Mouse (Mus musculus) heart, embryonic 12.5 days (tissue): Measurements from ENCODE around the gene Zfp654. TPM values are rescaled to one million over a fixed set of nuclear protein-coding genes. Genes with fewer than 3 reads are reported as not detected.

Experiments
- ATAC-seq: fragments of 200-750 bp; cut with Nextera tagmentation; 2 replicates; pipeline ENCODE4 v1.8.0; 2017; ENCODE audit warnings: moderate TSS enrichment, moderate library complexity; ENCODE audit not compliant: insufficient number of reproducible peaks, low FRiP score
- H3K27ac ChIP-seq: fragments of 300-500 bp; sonication (generic); 2 replicates; pipeline ENCODE4 v1.5.1; 2016; ENCODE audit warnings: mild to moderate bottlenecking, moderate library complexity; ENCODE audit not compliant: poor library complexity, severe bottlenecking
- H3K27me3 ChIP-seq: fragments of 300-500 bp; sonication (generic); replicated peaks from 2 replicates; pipeline ENCODE4 v1.6.1; 2016; ENCODE audit warnings: mild to moderate bottlenecking, moderate library complexity
- H3K36me3 ChIP-seq: fragments of 300-500 bp; sonication (generic); 2 replicates; pipeline ENCODE4 v1.6.1; 2016; ENCODE audit warnings: mild to moderate bottlenecking, moderate library complexity
- H3K4me1 ChIP-seq: fragments of 300-500 bp; sonication (generic); replicated peaks from 2 replicates; pipeline ENCODE4 v1.6.1; 2016; ENCODE audit warnings: mild to moderate bottlenecking
- H3K4me2 ChIP-seq: fragments of 300-500 bp; sonication (generic); 2 replicates; pipeline ENCODE4 v1.6.1; 2016; ENCODE audit warnings: mild to moderate bottlenecking, moderate library complexity
- H3K4me3 ChIP-seq: fragments of 300-500 bp; sonication (generic); 2 replicates; pipeline ENCODE4 v1.5.1; 2016; ENCODE audit warnings: mild to moderate bottlenecking
- H3K9ac ChIP-seq: fragments of 300-500 bp; sonication (generic); 2 replicates; pipeline ENCODE4 v1.6.1; 2016; ENCODE audit warnings: mild to moderate bottlenecking, moderate library complexity
- H3K9me3 ChIP-seq: fragments of 300-500 bp; sonication (generic); replicated peaks from 2 replicates; pipeline ENCODE4 v1.6.1; 2016; ENCODE audit warnings: mild to moderate bottlenecking, moderate library complexity
- WGBS: fragments of 180-500 bp; shearing (Covaris S2); methylation state at CpG from one replicate; pipeline ENCODE4 v1.1.7; 2016; 5-methylcytosine and 5-hydroxymethylcytosine counted together
- polyA plus RNA-seq: library from polyadenylated mRNA; unstranded; fragments of >200 nt; fragmentation: Nextera tagmentation; extraction: Ambion mirVana; gene quantifications from 2 replicates; pipeline ENCODE4 v1.2.1, GENCODE M21; 2016

The Zfp654 gene
- polyA plus RNA-seq, 1 experiment from 2014 or later, result 10.0 TPM

GRCm38 (mm10) chr16:64759245-64759626, 92.2 kb downstream of the Zfp654 start:
- no peak for ATAC-seq
- H3K27me3 ChIP-seq, result no peaks in the 10 kb centered on the region
- 81% methylated on average over 1 of the region's 1 CpGs for WGBS
- H3K4me1 ChIP-seq, result peaks cover 15% of the 10 kb centered on the region
- H3K9ac ChIP-seq, result no peak overlapping the region
- no peak overlapping the region for H3K4me2 ChIP-seq
- no peak overlapping the region for H3K4me3 ChIP-seq
- H3K9me3 ChIP-seq, result peaks cover 13% of the 10 kb centered on the region
- no peak overlapping the region for H3K27ac ChIP-seq
- peaks cover 20% of the 10 kb centered on the region for H3K36me3 ChIP-seq

DNA sequence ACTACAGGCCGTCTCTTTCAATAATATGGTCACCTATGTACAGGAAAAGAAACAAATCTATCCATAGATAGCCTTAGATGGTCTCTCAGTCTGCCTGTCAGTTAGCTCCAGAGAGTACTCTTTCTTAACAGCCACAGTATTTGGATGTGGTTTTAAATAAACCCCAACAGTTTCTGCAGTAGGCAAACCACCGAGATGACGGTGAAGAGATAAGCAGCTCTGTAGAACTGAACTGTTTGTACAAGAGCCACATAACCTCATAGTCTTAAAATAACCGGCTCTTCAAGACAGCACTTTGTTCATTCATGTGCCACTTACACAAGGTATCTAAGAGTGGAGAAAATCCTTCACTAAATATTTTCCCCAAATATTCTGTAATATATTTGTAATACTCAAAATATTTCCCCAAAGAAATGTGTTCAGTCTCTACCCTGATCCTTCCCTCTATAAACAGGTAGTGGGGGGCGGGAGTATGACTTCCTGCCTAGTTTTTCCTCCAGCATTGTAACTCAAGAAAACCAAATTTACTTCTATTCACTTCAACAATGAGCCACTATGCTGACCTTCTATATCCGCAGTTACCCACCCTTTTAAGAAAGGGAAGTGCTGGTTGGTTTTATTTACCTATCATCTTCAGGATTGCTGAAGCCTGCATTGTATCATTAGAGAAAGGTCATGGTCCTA, 92.7 kb downstream of the Zfp654 start:
- Histone ChIP-seq H3K27me3 (no peaks in the 10 kb centered on the region), H3K4me1 (peaks cover 15% of the 10 kb centered on the region), H3K4me3 (no peak overlapping the region), H3K9ac (no peak overlapping the region), H3K4me2 (no peak overlapping the region), H3K36me3 (peaks cover 18% of the 10 kb centered on the region), H3K27ac (0 out of 2 replicates have a peak overlapping the region, but pooled peaks have one; percentile 38), H3K9me3 (peaks cover 13% of the 10 kb centered on the region)
- WGBS, result 36% methylated on average over 6 of the region's 6 CpGs
- ATAC-seq, result 0 out of 2 replicates have a peak, but pooled peaks have one; percentile 9

DNA sequence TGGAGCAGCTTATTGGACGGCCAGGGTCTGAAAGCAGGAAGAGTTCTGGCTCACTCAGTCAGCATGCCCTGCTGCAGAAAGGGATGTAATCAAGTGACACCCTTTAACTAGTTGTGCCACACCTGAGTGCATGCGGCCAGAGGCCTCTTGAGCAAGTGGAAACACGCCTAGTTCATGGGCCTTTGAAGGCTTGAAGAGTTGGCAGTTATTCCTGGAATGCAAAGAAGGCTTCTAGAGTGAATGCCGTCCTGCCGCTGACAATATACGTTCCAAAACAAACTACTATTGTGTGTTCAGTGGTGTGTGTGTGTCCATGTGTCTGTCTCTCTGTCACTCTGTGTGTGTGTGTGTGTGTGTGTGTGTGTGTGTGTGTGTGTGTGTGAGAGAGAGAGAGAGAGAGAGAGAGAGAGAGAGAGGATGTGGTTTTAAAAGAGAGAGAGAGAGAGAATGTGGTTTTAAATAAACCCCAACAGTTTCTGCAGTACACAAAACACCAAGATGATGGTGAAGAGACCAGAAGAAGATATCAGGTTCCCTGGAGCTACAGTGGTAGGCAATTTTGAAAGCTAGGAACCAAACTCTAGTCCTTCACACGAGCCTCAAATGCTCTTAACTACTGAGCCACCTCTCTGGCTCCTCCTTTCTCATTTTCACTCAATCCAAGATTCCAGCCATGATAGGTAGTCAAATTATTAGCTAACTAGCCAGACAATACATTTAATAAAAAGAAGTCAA, 93.6 kb downstream of the Zfp654 start:
- H3K36me3 ChIP-seq, result peaks cover 10% of the 10 kb centered on the region
- H3K4me3 ChIP-seq, result no peak overlapping the region
- H3K4me1 ChIP-seq, result peaks cover 15% of the 10 kb centered on the region
- H3K27ac ChIP-seq, result peak overlapping the region; percentile 38
- ATAC-seq, result no peak
- 78% methylated on average over 7 of the region's 7 CpGs for WGBS
- no peak overlapping the region for H3K9ac ChIP-seq
- no peak overlapping the region for H3K4me2 ChIP-seq
- H3K27me3 ChIP-seq, result no peaks in the 10 kb centered on the region
- H3K9me3 ChIP-seq, result peaks cover 6% of the 10 kb centered on the region

- H3K9ac ChIP-seq, result no peak overlapping the region
- no peak overlapping the region for H3K4me3 ChIP-seq
- H3K36me3 ChIP-seq, result 0 out of 2 replicates have a peak, but pooled peaks cover 3% of the 10 kb centered on the region
- 78% methylated on average over 6 of the region's 6 CpGs for WGBS
- H3K27ac ChIP-seq, result no peak overlapping the region
- H3K9me3 ChIP-seq, result peaks cover 5% of the 10 kb centered on the region
- H3K4me2 ChIP-seq, result no peak overlapping the region
- no peak for ATAC-seq
- H3K27me3 ChIP-seq, result no peaks in the 10 kb centered on the region
- H3K4me1 ChIP-seq, result peaks cover 15% of the 10 kb centered on the region
Observed at GRCm38 (mm10) chr16:64756321-64756720, 95.1 kb downstream of the Zfp654 start.

- 33% methylated on average over 3 of the region's 3 CpGs for WGBS
- peaks cover 5% of the 10 kb centered on the region for H3K9me3 ChIP-seq
Observed at GRCm38 (mm10) chr16:64754743-64755139, 96.7 kb downstream of the Zfp654 start.

DNA sequence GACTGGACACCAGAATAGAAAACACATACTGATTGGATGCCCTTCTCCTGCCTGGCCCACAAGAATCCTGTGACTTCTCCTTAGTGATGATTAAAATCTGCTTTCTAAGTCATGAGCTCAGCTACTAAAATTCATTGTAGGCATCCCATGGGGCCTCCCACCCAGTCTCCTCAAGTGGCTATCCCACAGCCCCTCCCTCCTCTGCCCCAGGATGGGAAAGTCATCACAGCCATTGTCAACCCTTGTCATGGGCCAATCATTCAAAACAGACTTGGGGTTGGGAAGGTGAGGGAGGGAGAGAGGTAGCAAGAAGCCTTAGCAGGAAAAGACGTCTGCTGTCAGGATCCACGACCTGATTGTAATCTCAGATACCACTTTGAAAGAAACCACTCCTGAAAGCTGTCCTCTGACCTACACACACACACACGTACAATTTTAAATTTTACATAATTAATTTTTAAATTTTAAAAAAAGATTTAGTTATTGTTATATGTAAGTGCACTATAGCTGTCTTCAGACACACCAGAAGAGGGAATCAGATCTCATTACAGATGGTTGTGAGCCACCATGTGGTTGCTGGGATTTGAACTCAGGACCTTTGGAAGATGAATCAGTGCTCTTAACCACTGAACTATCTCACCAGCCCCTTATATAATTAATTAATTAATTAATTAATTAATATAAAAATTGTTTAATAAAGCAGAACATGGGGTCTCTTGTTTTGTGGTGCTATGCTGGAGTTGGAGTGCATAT, 97.3 kb downstream of the Zfp654 start:
- H3K4me3 ChIP-seq, result no peak overlapping the region
- no peaks in the 10 kb centered on the region for H3K27me3 ChIP-seq
- WGBS, result 52% methylated on average over 3 of the region's 3 CpGs
- no peak overlapping the region for H3K4me2 ChIP-seq
- H3K9me3 ChIP-seq, result peaks cover 5% of the 10 kb centered on the region
- H3K4me1 ChIP-seq, result peaks cover 15% of the 10 kb centered on the region
- no peak overlapping the region for H3K27ac ChIP-seq
- no peaks in the 10 kb centered on the region for H3K36me3 ChIP-seq
- no peak overlapping the region for H3K9ac ChIP-seq
- no peak for ATAC-seq

More at GRCm38 (mm10) chr16:64754743-64755139, 96.7 kb downstream of the Zfp654 start:
- no peak for ATAC-seq
- Histone ChIP-seq H3K9ac (no peak overlapping the region), H3K4me3 (no peak overlapping the region), H3K27ac (no peak overlapping the region), H3K4me1 (peaks cover 15% of the 10 kb centered on the region), H3K27me3 (no peaks in the 10 kb centered on the region), H3K36me3 (no peaks in the 10 kb centered on the region), H3K4me2 (no peak overlapping the region)

- WGBS, result 9% methylated on average over 10 of the region's 10 CpGs
- H3K4me1 ChIP-seq, result no peaks in the 10 kb centered on the region
- no peak overlapping the region for H3K4me3 ChIP-seq
- ATAC-seq, result no peak
- no peak overlapping the region for H3K27ac ChIP-seq
- no peak overlapping the region for H3K9ac ChIP-seq
- no peaks in the 10 kb centered on the region for H3K27me3 ChIP-seq
- H3K4me2 ChIP-seq, result no peak overlapping the region
- H3K9me3 ChIP-seq, result peaks cover 6% of the 10 kb centered on the region
- no peaks in the 10 kb centered on the region for H3K36me3 ChIP-seq
Observed at GRCm38 (mm10) chr16:64748237-64748636, 103.2 kb downstream of the Zfp654 start.

- Histone ChIP-seq H3K27ac (no peak overlapping the region), H3K4me3 (no peak overlapping the region), H3K4me2 (no peak overlapping the region), H3K4me1 (no peaks in the 10 kb centered on the region), H3K36me3 (no peaks in the 10 kb centered on the region), H3K9me3 (peaks cover 6% of the 10 kb centered on the region), H3K27me3 (no peaks in the 10 kb centered on the region), H3K9ac (no peak overlapping the region)
- ATAC-seq, result no peak
- 63% methylated on average over 4 of the region's 4 CpGs for WGBS
Observed at GRCm38 (mm10) chr16:64745089-64745488, 106.4 kb downstream of the Zfp654 start.

DNA sequence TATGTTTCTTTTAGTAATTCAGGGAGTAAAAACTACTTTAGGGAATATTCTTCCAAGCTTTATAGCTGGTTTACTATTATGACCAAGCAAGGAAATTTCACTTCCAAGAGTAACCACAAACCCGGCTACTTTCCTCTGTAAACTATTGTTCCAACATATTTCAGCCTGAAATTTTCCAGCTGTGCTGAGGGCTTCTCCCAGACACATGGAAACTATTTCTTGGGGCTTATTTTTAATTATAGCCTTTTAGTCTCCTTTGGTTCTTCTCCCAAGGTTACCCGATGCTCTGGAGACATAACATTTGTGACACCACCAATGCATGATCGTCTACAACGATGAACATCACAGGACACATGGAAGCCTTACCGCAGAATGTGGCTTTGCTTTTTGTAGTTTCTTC, 114.2 kb downstream of the Zfp654 start:
- Histone ChIP-seq H3K9ac (no peak overlapping the region), H3K9me3 (no peaks in the 10 kb centered on the region), H3K4me3 (no peak overlapping the region), H3K27me3 (no peaks in the 10 kb centered on the region), H3K36me3 (no peaks in the 10 kb centered on the region), H3K4me1 (no peaks in the 10 kb centered on the region), H3K27ac (no peak overlapping the region), H3K4me2 (no peak overlapping the region)
- 88% methylated on average over 5 of the region's 5 CpGs for WGBS
- no peak for ATAC-seq
